Mouse (Mus musculus): ENCODE measurements at regions not wholly inside any gene's neighbourhood (a gene's known extent, or its start where the extent isn't known, plus 50 kb on each side); places are given as distances from the start of the nearest gene placed in this dataset.

- DNase-seq (ENCODE audit: low read depth in 2 of 2, low spot score in 2 of 2): no peak
Measured at GRCm38 (mm10) chr6:49989585-49990521, 120.2 kb upstream of the Mpp6 start.

- no peak for DNase-seq (ENCODE audit: low read depth in 2 of 2, low spot score in 2 of 2)
Measured at GRCm38 (mm10) chr6:49990522-49990858, 119.6 kb upstream of the Mpp6 start.

- DNase-seq (ENCODE audit: low read depth in 2 of 2, low spot score in 2 of 2): no peak
Measured at GRCm38 (mm10) chr6:49999365-49999764, 110.7 kb upstream of the Mpp6 start.

- DNase-seq (ENCODE audit: low read depth in 2 of 2, low spot score in 2 of 2): no peak
Measured at GRCm38 (mm10) chr6:50008074-50008473, 102.0 kb upstream of the Mpp6 start.

GRCm38 (mm10) chr6:50008869-50009268 is 101.2 kb upstream of the Mpp6 start:
- DNase-seq (ENCODE audit: low read depth in 2 of 2, low spot score in 2 of 2): no peak

- DNase-seq (ENCODE audit: low read depth in 2 of 2, low spot score in 2 of 2): peak; percentile 32 to 45
Measured at GRCm38 (mm10) chr6:50009339-50009738, 100.7 kb upstream of the Mpp6 start.

- no peak for DNase-seq (ENCODE audit: low read depth in 2 of 2, low spot score in 2 of 2)
Measured at GRCm38 (mm10) chr6:50009856-50010255, 100.2 kb upstream of the Mpp6 start.

DNA sequence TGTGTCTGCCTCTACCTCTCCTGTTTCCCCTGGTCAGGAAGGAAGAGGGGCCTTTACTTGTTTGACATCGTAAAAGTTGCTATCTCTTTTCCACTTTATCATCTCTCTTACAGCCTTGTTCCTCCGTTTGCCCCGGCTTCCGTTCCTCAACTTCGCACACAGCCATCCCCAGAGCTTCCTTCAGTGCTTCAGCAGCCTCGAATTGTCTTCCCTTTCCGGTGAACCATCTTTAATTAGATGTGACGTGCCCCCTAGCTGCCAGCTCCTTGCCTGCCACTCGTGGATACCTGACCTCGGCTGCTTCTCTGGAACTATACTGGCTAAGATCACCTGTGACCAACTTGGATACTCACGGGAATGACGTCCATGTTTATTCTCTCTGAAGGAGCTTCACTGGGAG is 99.0 kb upstream of the Mpp6 start:
- no peak for DNase-seq (ENCODE audit: low read depth in 2 of 2, low spot score in 2 of 2)

DNA sequence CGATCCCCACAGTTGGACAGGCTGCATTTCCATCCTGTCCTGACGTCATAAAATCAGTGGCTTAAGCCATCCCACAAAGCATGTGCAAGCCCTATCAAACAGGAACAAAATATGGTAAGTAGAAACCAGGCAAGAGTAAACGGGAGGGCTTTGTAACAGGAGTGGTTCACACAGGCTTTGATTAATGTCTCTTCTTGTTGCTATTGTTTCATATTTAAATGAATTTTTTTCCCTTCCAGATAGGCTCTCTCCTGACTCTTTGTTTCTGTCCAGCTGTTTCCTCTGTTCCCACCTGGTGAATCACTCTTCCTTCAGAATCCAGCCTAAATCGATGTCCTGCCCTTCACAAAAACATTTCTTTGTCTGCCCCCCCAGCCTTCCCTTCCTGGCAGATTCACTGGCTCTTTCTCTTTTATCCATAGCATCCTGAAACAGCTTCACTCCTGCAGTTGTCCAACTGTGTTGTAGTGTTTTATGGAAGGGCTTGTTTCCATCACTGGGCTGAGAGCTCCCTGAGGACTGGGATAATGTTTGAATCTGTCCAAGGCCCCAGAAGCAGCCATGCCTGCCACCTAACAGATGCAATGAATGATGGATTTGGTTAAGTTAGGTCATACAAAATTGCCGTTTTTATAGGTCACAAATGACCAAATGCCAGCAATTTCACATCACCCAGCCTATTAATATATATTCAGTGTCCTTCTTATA is 98.1 kb upstream of the Mpp6 start:
- no peak for DNase-seq (ENCODE audit: low read depth in 2 of 2, low spot score in 2 of 2)

DNA sequence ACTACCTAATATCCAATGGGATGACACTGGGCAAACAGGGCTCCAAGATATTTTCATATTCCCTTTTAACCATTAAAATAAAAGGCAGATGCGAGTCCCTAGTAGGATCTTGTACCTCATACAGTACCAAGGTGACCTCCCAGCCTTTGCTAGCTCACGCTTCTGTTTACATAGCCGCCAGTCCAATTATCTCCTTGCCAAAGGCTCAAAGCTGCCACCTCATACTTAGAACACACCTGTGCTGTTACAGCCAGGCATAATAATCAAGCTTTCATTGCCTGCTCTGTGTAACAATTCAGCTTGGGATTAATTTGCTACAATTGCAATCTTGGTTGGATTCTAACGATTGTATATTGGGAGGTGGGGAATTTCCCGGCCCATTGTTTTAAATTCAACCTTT is 97.0 kb upstream of the Mpp6 start:
- no peak for DNase-seq (ENCODE audit: low read depth in 2 of 2, low spot score in 2 of 2)

GRCm38 (mm10) chr6:50013842-50014241 is 96.2 kb upstream of the Mpp6 start:
- no peak for DNase-seq (ENCODE audit: low read depth in 2 of 2, low spot score in 2 of 2)

DNA sequence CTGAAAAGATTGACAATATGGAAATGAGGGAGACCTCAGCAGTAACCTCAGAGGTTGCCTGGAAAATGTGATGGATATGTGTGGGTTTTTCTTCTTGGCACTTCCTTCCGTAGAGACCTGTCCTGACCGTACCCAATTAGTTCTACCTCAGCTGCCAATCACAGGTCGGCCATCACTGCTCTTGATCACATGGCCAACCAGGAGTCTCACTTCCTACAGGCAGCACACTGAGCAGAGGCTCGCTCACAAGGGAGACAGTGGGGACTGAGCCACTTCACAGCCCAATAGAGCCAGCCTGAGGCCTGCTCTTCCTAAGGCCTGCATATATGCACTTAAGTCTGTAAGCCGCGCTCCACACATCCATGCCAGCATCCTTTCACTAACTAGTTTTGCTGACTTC is 82.1 kb upstream of the Mpp6 start:
- DNase-seq (ENCODE audit: low read depth in 2 of 2, low spot score in 2 of 2): no peak

- DNase-seq (ENCODE audit: low read depth in 2 of 2, low spot score in 2 of 2): no peak
Measured at GRCm38 (mm10) chr6:50029895-50030515, 80.0 kb upstream of the Mpp6 start.

GRCm38 (mm10) chr6:50031356-50031755 is 78.7 kb upstream of the Mpp6 start:
- DNase-seq (ENCODE audit: low read depth in 2 of 2, low spot score in 2 of 2): no peak

- DNase-seq (ENCODE audit: low read depth in 2 of 2, low spot score in 2 of 2): no peak
Measured at GRCm38 (mm10) chr6:50032894-50033595, 77.0 kb upstream of the Mpp6 start.

GRCm38 (mm10) chr6:50037614-50038013 is 72.4 kb upstream of the Mpp6 start:
- no peak for DNase-seq (ENCODE audit: low read depth in 2 of 2, low spot score in 2 of 2)

DNA sequence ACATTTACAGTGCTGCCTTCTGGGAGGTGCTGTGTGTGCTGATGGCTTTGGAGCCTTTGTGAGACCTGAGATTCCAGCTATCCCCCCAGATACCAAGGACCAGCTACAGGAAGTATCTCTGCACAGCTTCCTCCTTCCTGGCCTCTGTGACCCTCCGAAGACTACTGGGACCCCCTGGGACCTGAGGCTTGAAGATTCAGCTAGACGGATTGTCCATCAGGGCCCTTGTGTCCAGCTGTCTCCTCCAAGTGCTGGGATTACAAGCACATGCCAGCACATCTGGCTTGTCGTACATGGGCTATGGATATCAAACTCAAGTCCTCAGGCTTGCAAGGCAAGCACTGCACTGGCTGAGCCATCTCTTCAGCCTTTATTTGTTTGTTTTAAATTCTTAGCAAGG is 71.7 kb upstream of the Mpp6 start:
- DNase-seq (ENCODE audit: low read depth in 2 of 2, low spot score in 2 of 2): no peak

DNA sequence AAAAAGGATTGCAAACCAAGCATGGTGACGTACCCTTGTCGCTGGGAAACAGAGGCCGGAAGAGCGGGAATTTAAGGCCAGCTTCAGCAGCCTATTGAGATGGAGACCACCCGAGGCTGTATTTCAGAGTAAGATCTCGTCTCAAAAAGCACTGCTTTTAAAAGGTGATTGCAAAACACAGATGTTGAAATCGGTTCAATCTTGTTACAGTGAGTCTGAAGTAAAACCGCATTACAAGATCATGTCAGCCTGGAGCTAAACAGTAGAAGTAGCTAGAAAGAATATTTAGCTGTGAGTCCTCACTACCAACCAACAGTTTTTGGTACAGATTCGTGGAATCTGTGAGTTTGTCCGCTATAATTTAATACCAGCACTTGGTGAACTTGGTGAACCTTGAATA is 69.0 kb upstream of the Mpp6 start:
- DNase-seq (ENCODE audit: low read depth in 2 of 2, low spot score in 2 of 2): no peak

- no peak for DNase-seq (ENCODE audit: low read depth in 2 of 2, low spot score in 2 of 2)
Measured at GRCm38 (mm10) chr6:50042127-50042526, 67.9 kb upstream of the Mpp6 start.

DNA sequence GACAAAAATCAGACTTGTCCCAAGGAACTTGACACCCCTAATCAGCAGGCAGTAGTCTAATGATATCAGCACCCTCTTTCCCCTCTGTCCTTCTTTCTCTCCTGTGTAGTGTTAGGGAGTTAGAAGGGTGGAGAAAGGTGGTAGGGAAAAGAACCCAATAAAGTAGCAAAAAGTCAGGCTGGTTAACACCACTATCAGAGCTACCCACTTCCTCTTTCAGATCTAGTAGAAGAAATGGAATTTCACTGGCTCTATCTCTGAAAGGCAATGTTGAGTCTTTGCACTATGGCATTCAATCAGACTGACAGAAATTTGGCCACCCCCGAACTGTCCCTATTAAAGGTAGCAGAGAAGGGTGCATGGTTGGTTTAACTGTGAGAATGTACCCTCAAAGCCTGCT is 65.9 kb upstream of the Mpp6 start:
- DNase-seq (ENCODE audit: low read depth in 2 of 2, low spot score in 2 of 2): no peak

GRCm38 (mm10) chr6:50046721-50047120 is 63.3 kb upstream of the Mpp6 start:
- DNase-seq (ENCODE audit: low read depth in 2 of 2, low spot score in 2 of 2): no peak

Data from CD8-positive naive resting alpha-beta T cell, adult 2 months (primary cell).